Mouse (Mus musculus): ENCODE measurements at regions not wholly inside any gene's neighbourhood (a gene's known extent, or its start where the extent isn't known, plus 50 kb on each side); places are given as distances from the start of the nearest gene placed in this dataset.

DNA sequence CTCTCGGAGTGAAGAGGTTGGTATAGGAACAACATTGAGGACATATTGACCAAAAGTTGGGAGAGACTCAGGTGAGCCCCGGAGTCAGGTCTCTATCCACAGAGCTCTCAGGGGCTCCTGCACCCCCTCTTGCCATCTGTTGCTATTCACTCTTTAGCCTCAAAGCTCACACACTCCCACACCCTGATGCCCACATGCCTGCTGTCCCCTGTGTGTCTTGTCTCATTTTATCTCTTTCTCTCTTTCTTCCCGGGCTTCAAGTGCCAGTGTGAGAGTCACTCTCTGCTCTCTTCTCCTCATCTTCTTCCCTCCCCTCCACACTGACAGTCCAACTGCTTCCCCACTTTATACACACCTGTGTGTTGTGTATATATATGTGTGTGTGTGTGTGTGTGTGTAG lies 141.0 kb upstream of the Mdm1 start:
- no peak for DNase-seq

DNA sequence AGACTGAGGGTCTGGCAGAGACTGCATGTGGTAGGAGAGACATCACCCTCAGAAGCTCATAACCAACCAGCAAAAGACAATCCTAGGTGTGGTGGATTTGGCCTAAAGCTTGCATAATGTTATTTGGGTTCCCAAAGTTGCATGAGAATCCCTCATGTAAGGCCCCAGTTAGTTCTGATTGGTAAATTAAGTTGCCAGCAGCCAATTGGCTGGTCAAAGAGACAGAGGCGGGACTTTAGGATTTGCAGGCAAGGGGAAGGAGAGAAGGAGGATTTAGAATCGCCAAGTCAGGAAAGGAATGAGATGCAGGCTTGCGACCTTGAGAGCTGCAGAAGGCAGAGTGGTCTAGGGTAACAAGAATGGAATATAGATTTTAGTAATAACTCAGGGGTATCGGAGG lies 140.1 kb upstream of the Mdm1 start:
- DNase-seq = no peak

DNA sequence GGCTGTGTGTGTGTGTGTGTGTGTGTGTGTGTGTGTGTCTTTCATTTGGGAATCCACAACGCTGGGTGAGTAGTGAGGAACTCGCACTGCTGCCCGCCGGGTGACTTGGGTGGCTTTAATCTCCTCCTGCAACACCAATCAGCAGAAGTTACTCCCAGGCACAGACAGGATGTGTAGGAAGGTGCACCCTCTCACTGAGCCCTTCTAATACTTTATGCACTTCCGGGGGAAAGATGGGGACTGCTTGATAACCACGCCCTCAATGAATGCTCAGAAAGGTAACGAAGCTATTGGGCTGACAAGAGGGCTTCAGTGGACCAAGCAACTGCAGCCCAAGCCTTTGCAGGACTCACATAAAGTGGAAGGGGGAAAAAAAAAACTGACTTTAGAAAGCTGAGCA lies 139.6 kb upstream of the Mdm1 start:
- no peak for DNase-seq

DNA sequence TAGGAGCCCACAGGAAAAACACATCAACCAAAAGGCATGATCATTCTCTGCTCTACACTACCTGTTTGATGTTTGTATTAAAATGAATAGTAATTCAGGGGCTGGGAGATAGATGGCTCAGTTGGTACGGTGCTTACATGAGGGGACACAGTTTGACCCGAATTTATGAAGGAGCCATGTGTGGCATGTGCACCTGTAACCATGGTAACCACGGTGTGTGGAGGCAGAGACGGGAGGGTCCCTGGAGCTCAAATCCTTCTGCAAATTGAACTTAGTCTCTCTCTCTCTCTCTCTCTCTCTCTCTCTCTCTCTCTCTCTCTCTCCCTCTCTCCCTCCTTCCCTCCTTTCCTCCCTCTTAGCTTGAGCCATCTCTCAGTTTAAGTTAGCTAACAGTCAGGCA lies 139.1 kb upstream of the Mdm1 start:
- DNase-seq = no peak

DNA sequence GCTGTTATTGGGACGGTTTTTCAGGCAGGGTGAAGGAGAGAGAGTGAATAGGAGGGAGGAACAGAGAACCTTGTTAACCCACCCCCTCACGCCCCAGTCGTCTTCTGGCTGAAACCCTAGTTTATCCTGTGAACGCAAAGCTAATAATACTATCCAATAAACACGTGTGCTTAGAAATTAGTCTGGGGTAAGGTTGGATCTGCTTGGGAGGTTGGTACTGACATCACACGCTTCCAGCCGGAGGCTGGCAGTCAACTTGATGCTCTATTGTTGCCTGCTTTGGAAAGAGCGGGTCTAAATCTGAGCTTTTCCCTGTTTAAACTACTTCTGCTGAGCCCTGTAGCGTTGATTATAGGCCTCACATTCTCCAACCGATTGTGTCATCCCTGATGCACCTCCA lies 138.4 kb upstream of the Mdm1 start:
- no peak for DNase-seq

DNA sequence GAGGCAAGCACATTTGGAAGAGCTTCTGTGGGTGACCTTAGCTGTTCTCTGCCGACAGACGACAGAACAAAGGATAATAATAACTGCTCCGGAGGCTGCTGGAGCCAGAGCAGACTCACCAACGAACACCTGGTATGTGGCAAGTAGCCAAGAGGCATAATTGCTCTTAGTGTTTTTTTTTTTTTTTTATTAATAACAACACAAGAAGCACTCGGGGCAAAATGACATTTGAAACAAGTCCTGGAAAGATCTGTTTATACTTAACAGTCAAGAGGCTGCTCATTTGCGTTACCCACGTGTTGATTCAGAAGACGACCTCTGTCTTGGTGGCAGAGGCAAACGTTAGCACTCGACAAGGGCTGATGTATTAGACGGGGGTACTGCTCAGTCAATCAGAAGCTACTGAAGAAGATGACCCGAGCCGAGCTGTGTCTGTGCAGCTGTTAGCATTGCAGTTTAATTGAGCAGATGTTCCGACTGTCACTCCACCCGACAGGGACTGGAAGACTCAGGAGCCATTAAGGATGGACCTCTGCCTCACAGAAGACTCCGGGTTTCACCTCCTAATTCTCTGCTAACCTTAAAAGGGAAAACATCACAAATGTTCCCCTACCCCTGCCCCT lies 137.8 kb upstream of the Mdm1 start:
- DNase-seq = no peak

DNA sequence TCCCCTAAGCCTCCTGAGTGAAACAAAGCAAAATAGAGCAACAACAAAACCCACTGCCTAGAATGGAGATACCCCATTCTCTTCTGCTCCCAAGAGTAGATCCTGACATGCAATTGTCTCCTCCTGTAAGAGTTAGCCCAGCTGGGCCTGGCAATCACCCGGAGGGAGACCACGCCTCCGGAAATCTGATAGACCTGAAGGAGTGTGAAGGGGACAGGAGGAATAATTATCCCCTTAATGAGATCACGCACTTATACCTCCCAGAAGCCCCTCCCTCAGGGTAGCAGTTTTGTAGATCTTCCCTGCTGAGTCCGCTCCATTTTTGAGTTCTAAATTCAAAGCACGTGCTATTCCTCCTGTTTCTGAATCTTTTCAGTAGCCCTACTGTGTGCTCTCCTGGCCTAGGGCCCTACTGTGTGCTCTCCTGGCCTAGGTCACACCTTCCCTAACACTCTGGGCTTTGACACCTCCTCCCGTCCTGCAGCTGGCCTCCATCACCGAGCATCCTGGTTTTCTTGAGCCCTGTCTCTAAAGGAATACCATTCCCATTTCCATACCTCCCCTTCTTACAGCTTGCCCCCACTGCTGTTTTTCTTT lies 137.2 kb upstream of the Mdm1 start:
- no peak for DNase-seq

DNA sequence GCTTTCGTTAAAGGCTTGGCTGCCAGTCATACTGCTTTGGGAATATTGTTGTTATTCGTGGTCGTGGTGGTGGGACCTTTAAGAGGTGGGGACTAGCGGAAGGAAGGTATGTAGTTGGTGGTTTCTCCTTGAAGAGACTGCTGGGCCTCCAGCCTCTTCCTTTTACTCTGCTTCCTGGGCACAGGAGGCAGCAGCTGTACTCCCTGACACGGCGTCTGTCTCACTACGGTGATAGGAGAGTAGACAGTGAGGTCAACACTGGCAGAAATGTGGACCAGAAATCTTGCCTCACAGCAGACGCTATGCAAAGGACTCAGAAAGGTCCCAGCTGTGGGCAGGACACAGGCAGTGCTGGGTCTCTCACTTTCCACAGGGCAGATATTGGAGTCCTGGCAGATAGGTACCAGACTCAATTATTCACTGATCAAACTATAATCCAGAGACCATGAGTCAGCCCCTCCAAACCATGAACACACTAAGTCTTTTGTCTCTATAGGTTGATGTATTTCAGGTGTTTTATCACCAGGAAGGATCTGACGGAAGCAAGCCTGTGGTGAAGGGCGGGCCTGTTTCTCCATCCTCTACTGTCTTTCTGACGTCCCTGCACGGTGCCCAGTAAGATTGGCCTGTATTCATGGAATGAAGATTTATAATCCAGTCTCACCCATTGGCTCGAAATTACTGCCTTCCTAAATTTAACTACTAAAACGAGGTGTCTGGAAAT lies 134.6 kb upstream of the Mdm1 start:
- DNase-seq = no peak

DNA sequence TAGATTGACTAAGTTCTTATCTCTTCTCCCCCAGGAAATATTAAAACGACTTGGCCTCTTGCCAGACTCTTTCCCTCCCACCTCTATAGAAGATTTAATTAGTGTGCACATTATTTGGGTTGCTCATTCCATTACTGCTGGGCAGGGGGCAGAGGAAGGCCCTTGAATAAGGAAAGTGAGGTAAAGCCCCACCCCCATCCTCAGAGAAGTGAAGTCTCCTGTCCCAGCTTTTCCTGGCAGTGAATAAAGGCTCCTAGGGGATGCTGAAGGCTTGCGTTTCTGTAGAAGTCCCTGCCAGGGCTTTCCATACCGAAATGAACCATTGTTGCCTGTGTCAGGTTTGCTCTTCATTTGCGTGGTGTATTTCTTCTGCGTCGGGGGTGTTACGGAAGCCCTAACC lies 133.8 kb upstream of the Mdm1 start:
- DNase-seq = no peak

DNA sequence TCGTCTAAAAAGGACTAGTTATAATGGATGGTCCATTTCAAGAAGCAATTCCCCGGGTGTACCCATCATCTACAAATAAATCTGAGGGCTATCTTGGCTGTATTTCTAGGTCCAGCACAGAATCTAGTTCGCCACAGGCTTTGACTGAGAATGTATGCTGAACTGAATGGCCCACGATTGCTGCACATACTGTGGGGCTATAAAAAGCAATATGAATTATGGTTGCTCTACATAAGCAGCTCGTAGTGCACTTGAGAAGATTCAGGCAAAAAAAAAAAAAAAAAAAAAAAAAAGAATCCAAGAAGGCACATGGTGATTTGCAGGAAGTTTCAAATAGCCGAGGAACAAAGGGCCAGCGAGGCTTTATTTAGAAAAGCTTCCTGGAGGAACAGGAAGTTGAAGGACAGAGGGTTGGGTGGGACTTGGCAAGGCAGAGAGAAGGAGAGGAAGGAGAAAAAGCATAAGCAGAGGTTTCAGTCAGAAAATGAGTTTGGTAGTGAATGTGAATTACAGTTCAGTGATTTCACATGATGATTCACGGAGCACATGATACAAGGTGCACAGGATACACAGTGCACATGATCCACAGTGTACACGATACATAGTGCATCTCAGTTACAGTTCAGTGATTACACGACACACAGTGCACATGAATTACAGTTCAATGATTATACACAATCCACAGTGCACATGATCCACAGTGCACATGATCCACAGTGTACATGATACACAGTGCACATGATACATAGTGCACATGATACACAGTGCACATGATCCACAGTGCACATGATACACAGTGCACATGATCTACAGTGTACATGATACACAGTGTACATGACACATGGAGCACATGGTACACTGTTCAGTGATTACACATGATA lies 129.7 kb upstream of the Mdm1 start:
- DNase-seq = no peak

DNA sequence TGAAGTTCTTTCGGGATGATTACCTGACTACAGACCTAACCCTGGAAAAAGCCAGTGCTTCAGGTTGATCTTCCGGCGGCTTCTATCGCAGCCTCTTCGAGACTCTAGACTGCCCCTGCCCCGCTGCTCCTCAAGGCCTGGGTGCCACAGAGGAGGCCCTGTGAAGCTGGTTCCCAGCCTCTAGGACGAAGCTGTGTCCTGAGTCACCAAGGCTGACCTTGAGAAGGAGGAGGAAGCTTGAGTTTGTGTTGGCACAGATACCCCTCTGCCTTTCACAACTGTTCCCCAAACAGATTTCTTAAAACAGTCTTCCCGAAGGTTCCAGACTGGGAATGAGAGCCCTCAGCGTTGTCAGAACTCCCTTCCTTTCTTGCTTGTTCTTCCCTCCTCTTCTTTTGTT lies 112.8 kb upstream of the Mdm1 start:
- no peak for DNase-seq

DNA sequence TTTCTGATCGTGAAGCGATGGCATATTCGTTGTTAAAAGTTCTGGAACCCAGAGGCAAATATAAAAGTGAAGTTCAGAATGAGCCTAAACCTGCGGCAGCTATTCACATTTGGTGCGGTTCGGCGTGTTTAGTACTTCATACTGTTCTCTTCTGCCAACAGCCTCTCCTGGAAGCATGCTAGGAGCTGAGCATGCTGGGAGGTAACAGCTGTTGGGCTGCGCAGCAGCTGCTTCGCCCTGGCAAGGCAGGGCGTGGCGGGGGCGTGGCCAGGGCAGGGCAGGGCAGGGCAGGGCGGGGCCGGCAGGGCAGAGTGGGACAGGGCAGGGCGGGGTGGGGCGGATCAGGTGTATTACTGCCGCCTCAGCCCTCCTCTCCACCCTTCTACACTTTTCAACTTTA lies 107.2 kb upstream of the Mdm1 start:
- no peak for DNase-seq

DNA sequence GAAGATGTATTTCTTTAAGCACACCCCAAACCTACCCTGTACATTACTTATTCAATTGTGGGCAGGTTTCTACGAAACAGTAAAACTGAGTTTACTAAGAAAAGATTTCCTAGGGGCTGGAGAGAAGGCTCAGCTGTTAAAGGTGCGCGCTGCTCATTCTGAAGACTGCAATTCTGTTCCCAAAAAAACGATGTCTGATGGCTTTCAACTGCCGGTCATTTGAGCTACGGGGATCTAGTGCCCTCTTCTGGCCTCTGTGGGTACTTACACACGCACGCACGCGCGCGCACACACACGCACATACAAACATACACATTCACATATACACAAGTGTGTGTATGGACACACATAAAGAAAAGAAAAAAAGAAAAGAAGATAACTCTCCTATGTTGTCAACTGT lies 106.6 kb upstream of the Mdm1 start:
- DNase-seq = no peak

DNA sequence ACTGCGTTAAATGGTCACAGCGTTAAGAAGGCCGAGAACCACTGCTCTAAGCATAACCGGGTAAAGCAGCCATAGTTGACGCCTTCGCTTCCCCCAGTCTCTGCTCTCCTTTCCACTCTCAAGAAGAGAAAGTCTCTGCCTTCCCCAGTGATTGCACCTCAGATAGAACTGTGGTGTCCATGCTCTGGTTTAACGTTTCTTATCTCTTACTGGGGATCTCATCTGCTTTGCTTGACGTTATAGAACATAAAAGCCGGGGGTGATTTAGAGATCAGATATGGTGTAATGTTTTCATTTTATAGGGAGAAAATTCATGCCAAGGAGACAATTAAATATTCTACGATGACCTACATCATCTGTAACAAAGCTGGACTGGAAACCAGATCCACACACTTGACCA lies 103.1 kb upstream of the Mdm1 start:
- no peak for DNase-seq

DNA sequence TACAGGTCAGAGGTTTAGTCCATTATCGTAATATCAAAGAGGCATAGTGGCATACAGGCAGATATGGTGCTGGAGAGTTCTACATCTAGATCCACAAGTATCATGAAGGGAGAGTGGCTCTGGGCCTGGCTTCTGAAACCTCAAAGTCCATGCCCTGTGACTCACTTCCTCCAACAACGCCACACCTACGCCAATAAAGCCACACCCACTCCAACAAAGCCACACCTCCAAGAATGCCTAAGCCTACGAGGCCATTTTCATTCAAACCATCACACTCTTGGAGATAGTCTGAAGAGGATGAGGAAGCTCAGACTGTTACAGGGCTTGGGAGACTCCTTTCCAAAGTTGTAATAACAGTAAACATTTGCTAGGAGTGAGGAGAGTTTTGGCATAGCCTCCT lies 102.6 kb upstream of the Mdm1 start:
- DNase-seq = no peak

DNA sequence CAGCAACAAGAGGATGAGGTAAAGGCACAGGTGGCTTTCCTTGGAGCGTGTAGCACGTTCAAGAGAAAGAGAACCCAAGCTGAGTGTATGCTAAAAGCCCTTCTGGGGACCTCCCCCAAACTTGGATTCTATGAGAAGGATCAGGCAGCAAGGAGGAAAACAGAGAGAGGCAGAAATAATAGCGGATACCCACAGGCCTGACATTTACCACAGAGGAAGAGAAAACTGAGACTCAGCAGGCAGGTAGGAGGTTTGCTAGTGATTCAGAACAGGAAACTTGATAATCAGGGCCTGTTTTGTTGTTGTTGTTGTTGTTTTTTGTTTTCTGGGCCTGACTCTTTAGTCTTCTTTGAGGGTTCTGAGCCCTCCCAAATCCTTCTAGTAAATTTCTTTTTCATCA lies 100.5 kb upstream of the Mdm1 start:
- no peak for DNase-seq

DNA sequence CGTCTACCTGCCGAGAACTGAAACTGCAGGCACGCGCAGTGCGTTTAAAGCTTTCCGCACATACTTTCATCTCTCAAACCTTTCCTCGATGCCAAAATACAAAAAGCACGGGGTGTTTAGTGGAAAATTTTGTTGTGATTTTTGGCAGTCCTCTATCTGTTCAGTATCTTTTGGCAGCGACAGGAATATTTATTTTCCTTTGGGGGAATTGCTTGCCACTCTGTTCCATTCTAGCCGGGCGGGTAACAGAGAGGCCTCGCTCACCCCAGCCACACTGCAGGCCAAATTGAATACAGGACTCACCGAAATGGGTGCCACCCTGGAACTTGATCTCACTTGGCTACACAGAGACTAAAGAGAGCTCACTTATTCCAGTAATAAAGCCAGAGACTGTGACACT lies 97.8 kb upstream of the Mdm1 start:
- DNase-seq = no peak

DNA sequence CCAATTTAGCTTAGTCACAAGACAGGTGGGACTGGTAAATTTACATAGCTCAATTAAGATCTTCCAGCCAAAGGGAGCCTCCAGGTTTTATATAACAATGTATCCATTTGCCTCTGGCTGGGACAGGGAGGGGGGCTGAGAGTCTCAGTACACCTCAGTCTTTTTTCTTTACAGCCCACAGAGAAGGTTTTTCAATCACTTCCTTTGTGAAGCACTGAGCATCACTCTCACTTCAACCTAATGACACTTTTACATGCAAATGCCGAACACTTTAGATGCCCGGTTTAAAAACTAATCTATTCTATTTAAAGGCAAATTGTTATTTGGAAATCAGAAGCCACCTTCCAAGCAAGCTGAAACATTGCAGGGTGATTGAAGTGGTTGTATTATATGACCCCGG lies 96.8 kb upstream of the Mdm1 start:
- DNase-seq = no peak

DNA sequence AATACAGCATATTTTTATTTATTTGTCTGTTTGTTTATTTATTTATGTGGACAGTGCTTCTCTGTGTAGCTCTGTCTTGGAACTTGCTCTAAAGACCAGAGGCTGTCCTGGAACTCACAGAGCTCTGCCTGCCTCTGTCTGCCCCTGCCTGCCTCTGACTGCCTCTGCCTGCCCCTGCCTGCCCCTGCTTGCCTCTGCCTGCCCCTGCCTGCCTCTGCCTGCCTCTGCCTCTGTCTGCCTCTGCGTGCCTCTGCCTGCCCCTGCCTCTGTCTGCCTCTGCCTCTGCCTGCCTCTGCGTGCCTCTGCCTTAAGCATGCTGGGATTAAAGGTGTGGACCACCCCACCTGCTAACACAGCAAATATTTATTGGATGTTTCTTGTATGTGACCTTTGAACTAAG lies 96.2 kb upstream of the Mdm1 start:
- DNase-seq = no peak

DNA sequence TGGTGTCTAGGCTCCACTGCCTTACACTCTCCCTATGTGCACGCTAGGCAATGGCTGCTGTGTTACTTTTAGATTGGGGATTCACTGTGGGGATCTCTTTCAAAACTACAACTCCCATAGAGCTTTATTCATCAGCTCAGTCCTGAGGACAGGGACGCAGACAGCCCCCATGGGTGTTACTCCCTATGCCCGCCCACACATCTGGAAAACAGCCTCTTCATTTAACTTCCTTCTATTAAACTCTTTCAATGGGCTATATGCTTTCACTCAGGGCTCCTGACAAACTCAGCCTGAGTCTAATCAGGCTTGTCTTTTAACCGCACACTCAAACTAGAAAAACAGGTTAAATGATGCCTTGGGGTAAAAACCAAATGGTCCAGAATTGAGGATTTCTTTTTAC lies 95.3 kb upstream of the Mdm1 start:
- DNase-seq = no peak

DNA sequence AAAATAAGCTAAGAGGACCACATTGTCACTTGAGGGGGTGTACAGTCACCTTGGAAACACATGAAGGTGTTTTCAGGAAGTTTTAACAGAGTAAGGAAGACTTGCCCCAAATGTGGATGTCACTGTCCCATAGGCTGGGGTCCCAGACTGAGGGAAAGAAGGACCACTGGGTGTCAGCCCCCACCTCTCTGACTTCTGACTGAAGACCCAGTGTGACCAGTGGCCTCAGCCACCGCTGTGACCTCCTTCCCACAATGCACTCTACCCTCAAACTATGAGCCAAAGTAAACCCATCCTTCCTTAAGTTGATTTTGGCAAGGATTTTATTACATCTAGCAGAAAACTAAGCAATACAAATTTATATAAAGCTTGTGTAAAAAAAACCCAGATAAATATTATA lies 94.8 kb upstream of the Mdm1 start:
- no peak for DNase-seq

DNA sequence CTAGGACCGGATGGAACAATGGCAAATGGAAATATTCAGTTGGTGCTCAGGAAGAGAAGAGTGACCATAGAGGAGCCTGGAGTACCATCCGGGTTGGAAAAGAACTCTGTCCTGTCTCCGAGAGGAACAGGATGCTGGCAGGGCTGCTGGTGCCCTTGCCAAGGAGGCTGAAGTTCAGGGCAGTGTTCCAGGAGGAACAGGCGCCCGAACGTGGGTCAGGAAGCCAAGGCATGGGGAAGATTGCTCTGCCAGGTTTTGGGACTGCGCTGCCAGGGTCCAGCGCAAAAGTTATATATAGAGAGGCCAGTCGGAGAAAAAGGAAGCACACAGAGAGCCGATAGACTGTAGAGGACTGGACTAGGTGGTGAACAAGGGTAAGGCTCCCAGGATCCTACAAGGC lies 92.3 kb upstream of the Mdm1 start:
- no peak for DNase-seq

DNA sequence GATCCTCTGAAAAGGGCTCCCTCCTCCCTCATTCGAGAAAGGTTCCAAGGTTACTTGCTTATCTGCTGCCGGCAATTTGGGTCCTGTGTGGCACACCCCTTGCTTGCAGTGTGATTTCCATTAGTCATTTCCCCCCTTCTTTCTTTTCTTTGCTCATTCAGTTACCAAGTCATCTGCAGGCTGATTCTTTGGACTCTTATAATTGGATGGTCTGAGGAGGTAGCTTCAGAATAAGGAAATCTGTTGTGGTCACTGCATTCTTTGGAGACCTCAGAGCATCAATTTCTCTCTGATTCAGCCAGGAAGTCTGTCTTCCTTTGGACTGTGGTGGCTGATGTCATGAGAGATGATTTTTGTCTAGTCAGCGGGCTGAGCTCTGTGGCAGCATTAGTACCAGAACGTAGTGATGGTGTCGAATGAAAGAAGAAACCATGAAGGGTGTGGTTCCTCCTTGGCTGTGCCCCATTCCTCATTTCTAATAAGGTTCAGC lies 91.4 kb upstream of the Mdm1 start:
- DNase-seq = no peak

DNA sequence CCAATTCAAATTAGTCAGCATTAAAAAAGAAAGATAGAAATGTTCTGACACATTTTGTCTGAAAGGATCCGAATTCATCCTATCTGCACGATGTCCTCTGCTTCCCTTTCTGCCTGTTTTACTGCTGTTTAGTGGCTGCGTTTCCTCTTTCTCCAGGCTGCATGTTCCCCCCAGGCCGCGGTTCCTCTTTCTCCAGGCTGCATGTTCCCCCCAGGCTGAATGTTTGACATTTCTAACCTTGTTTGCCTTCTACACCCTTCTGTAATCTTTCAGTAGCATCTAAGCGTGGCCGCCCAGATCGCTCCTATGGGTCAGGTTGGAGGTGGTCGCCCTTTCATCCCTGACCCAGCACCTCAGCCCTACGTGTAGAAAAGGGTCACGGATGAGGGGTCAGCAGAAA lies 89.6 kb upstream of the Mdm1 start:
- DNase-seq = no peak

All from embryo, embryonic 11 days (tissue).